Mouse (Mus musculus) WW6 (cell line): ENCODE measurements around the gene Ppef2.
"Not testable (repeated sequence)": the region's sequence is repeated elsewhere in the genome, so short reads cannot be mapped to it uniquely, and the experiment has no call there.

ENCODE experiments used
- DNase-seq: peaks from one replicate; pipeline ENCODE4 v3.0.0-alpha.2; 2013; ENCODE audit warnings: low read depth, low spot score

Gene Ppef2

GRCm38 (mm10) chr5:92195716-92196115, 60.4 kb downstream of the Ppef2 start:
- DNase-seq, result not testable (repeated sequence)

- DNase-seq, result no peak
These were observed 67.1 kb downstream of the Ppef2 start for GRCm38 (mm10) chr5:92188881-92189483.

- no peak for DNase-seq
These were observed 72.8 kb downstream of the Ppef2 start for GRCm38 (mm10) chr5:92183071-92183830.
